Mouse (Mus musculus) hindbrain, embryonic 13.5 days (tissue): ENCODE data around the gene Eid3. TPM values are rescaled to one million over a fixed set of nuclear protein-coding genes. Genes with fewer than 3 reads are reported as not detected.

Experiments
- ATAC-seq: fragments of 200-750 bp; cut with Nextera tagmentation; 2 replicates; pipeline ENCODE4 v1.8.0; 2017; ENCODE audit warnings: moderate TSS enrichment; ENCODE audit not compliant: low FRiP score
- H3K27ac ChIP-seq: fragments of 300-500 bp; sonication (generic); 2 replicates; pipeline ENCODE4 v1.5.1; 2015; ENCODE audit warnings: inconsistent platforms, mild to moderate bottlenecking, moderate library complexity
- H3K27me3 ChIP-seq: fragments of 300-500 bp; sonication (generic); 2 replicates; pipeline ENCODE4 v1.6.1; 2015; ENCODE audit warnings: mild to moderate bottlenecking, inconsistent platforms
- H3K36me3 ChIP-seq: fragments of 300-500 bp; sonication (generic); 2 replicates; pipeline ENCODE4 v1.6.1; 2015; ENCODE audit warnings: mild to moderate bottlenecking, inconsistent platforms
- H3K4me1 ChIP-seq: fragments of 300-500 bp; sonication (generic); replicated peaks from 2 replicates; pipeline ENCODE4 v1.6.1; 2015; ENCODE audit warnings: inconsistent platforms
- H3K4me2 ChIP-seq: fragments of 300-500 bp; sonication (generic); 2 replicates; pipeline ENCODE4 v1.6.1; 2015; ENCODE audit warnings: inconsistent platforms, mild to moderate bottlenecking, moderate library complexity
- H3K4me3 ChIP-seq: fragments of 300-500 bp; sonication (generic); 2 replicates; pipeline ENCODE4 v1.5.1; 2015; ENCODE audit warnings: mild to moderate bottlenecking, inconsistent platforms
- H3K9ac ChIP-seq: fragments of 300-500 bp; sonication (generic); 2 replicates; pipeline ENCODE4 v1.6.1; 2015; ENCODE audit warnings: mild to moderate bottlenecking, inconsistent platforms
- H3K9me3 ChIP-seq: fragments of 300-500 bp; sonication (generic); 2 replicates; pipeline ENCODE4 v1.6.1; 2016; ENCODE audit warnings: inconsistent platforms
- WGBS: fragments of 180-500 bp; shearing (Covaris S2); methylation state at CpG from one replicate; pipeline ENCODE4 v1.1.7; 2015; 5-methylcytosine and 5-hydroxymethylcytosine counted together
- polyA plus RNA-seq: library from polyadenylated mRNA; unstranded; fragments of >200 nt; fragmentation: Nextera tagmentation; extraction: Ambion mirVana; gene quantifications from 2 replicates; pipeline ENCODE4 v1.2.1, GENCODE M21; 2015

Eid3 gene
- polyA plus RNA-seq, 1 experiment from 2014 or later, result 0.68 TPM

DNA sequence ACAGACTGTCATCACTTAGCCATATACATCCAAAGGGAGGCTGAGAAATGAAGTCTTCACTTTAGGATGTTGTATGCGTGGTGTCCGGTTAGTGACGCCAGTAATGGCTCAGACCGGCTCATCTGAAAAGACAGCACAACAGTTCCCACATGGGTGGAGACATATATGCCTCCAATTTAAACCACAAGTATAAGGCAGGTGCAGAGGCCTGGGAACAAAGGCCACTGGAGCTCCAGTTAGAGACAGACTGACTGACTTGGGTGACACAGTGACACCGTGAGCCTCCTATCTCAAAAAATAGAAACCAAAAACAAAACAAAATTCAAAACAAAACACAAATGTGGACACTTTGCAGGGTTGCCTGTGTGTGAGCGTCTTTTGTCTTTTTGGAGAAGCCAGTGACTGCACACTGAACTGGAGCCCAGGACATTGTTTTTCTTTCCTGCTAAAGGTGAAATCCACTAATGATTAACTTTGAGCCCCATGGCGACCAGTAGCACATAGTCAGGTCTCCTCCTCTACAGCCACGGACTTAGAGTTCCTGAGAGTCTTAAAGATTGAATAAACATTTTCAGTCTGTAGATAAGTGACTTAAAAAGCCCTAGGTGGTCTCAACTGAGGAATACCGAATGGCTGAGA is 18.5 kb upstream of the Eid3 start:
- WGBS, result 77% methylated on average over 9 of the region's 9 CpGs
- Histone ChIP-seq H3K9ac (no peak overlapping the region), H3K36me3 (no peaks in the 10 kb centered on the region), H3K4me3 (no peak overlapping the region), H3K27me3 (no peaks in the 10 kb centered on the region), H3K27ac (no peak overlapping the region), H3K9me3 (no peaks in the 10 kb centered on the region), H3K4me1 (no peaks in the 10 kb centered on the region), H3K4me2 (no peak overlapping the region)
- no peak for ATAC-seq

- no peaks in the 10 kb centered on the region for H3K9me3 ChIP-seq
- no peak overlapping the region for H3K9ac ChIP-seq
- no peak overlapping the region for H3K4me2 ChIP-seq
- ATAC-seq, result no peak
- 45% methylated on average over 16 of the region's 16 CpGs for WGBS
- no peaks in the 10 kb centered on the region for H3K36me3 ChIP-seq
- no peaks in the 10 kb centered on the region for H3K4me1 ChIP-seq
- H3K27me3 ChIP-seq, result no peaks in the 10 kb centered on the region
- no peak overlapping the region for H3K4me3 ChIP-seq
- H3K27ac ChIP-seq, result no peak overlapping the region
Measured at GRCm38 (mm10) chr10:82849686-82850353, 16.6 kb upstream of the Eid3 start.

DNA sequence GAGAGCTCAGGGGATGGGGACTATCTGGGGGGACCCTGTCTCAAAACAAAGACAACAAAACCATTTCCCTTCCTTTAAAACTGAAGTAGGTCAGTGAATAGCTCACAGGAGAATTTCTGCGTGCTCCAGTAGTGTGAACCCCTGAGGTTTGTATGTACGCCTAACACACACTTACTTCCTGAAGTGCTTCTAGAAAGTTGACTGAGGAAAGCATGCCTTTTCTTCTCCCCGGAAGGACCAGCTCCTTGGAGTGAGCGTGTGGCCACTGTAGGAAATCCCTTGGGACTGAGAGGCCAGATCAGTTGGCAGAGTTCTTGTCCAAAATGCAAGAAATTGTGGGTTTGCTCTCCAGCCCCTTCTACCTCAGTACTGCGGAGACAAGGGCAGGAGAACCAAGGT is 16.1 kb upstream of the Eid3 start:
- Histone ChIP-seq H3K4me2 (no peak overlapping the region), H3K27me3 (no peaks in the 10 kb centered on the region), H3K9ac (no peak overlapping the region), H3K36me3 (no peaks in the 10 kb centered on the region), H3K4me3 (no peak overlapping the region), H3K9me3 (no peaks in the 10 kb centered on the region), H3K4me1 (no peaks in the 10 kb centered on the region), H3K27ac (no peak overlapping the region)
- WGBS, result 89% methylated on average over 5 of the region's 5 CpGs
- ATAC-seq, result no peak

DNA sequence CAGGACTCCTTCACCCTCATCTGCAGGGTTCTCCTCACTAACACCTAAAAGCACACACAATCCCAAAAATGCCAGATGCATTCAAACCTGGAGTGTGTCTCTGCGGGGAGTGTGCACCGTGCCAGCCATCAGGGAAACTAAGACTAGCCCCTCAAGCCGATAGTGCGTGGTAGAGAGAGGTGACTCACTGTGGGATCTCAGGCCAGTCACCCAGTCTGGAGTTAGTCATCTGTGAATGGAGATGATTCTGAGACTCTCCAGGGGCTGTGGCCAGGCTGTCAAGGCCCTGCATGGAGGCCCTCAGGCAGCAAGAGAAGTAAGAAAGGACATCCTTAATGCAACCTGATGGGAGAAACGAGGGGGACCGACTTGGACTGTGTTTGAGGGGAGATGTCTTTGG is 14.7 kb upstream of the Eid3 start:
- no peak overlapping the region for H3K4me3 ChIP-seq
- no peaks in the 10 kb centered on the region for H3K36me3 ChIP-seq
- H3K4me2 ChIP-seq, result no peak overlapping the region
- no peak for ATAC-seq
- H3K27ac ChIP-seq, result no peak overlapping the region
- H3K9ac ChIP-seq, result no peak overlapping the region
- WGBS, result 91% methylated on average over 6 of the region's 6 CpGs
- H3K27me3 ChIP-seq, result no peaks in the 10 kb centered on the region
- H3K9me3 ChIP-seq, result no peaks in the 10 kb centered on the region
- no peaks in the 10 kb centered on the region for H3K4me1 ChIP-seq

GRCm38 (mm10) chr10:82858032-82858680 is 8.3 kb upstream of the Eid3 start:
- peaks cover 28% of the 10 kb centered on the region for H3K4me1 ChIP-seq
- no peaks in the 10 kb centered on the region for H3K9me3 ChIP-seq
- 0 out of 2 replicates have a peak, but pooled peaks cover 3% of the 10 kb centered on the region for H3K36me3 ChIP-seq
- peak overlapping the region; percentile 77 for H3K4me3 ChIP-seq
- no peak overlapping the region for H3K27ac ChIP-seq
- WGBS, result 62% methylated on average over 10 of the region's 10 CpGs
- ATAC-seq, result no peak
- no peaks in the 10 kb centered on the region for H3K27me3 ChIP-seq
- peak overlapping the region; percentile 96; the same call in 1 of the 2 replicates for H3K9ac ChIP-seq
- H3K4me2 ChIP-seq, result peak overlapping the region; percentile 65

DNA sequence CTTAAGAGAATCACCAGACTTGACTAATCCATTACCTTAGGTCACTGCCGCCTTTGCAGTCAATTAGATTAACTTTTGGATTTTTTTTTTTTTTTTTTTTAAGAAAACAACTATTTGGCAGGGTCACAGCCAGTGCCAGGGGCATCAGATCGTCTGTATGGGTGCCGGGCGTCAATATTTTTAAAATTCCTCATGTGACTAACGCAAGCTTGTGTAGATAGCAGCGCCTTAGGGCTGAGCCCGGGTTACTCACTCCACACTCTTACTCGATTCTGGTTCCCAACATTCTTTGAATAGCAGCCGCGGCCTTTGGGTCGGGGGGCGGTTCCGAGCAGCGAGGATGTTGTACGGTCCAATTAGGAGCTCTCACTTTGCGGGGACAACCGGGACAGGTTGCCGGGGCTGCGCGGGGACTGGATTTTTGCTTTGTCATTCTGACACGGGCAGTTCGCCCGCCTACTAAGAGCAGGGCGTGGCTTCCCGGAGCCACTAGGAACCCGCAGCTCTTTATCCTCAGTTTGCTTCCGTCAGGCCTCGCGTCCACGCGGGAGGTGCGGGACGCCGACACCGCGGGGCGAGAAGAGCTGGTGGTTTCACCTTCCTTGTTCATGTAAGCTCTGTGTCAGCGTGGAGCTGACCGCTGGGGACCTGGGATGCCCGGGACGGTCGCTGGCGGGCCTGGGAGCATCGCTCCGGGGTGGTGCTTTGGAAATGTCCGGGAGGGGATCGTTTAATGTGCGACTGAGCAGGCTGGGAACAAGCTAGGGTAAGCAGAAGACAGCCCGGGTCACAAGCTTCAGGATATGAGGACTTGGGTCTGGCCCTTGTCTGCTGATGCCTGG is 7.5 kb upstream of the Eid3 start:
- peak; percentile 87 for ATAC-seq
- under 1% methylated on average over 49 of the region's 49 CpGs for WGBS
- peak overlapping the region; percentile 96 for H3K27ac ChIP-seq

GRCm38 (mm10) chr10:82859533-82859915 is 6.9 kb upstream of the Eid3 start:
- Histone ChIP-seq H3K27ac (peak overlapping the region; percentile 96), H3K4me1 (peaks cover 37% of the 10 kb centered on the region), H3K9ac (peak overlapping the region; percentile 96), H3K4me3 (peak overlapping the region; percentile 77), H3K9me3 (no peaks in the 10 kb centered on the region), H3K36me3 (peaks cover 11% of the 10 kb centered on the region), H3K4me2 (peak overlapping the region; percentile 65), H3K27me3 (no peaks in the 10 kb centered on the region)
- under 1% methylated on average over 8 of the region's 8 CpGs for WGBS
- ATAC-seq, result peak; percentile 55

More for the DNA sequence above, 7.5 kb upstream of the Eid3 start:
- peak overlapping the region; percentile 65 for H3K4me2 ChIP-seq
- no peaks in the 10 kb centered on the region for H3K9me3 ChIP-seq
- peak overlapping the region; percentile 96 for H3K9ac ChIP-seq
- H3K36me3 ChIP-seq, result peaks cover 5% of the 10 kb centered on the region
- H3K27me3 ChIP-seq, result no peaks in the 10 kb centered on the region
- H3K4me3 ChIP-seq, result peak overlapping the region; percentile 77
- H3K4me1 ChIP-seq, result peaks cover 36% of the 10 kb centered on the region

- H3K4me2 ChIP-seq, result peak overlapping the region; percentile 65
- peaks cover 37% of the 10 kb centered on the region for H3K4me1 ChIP-seq
- H3K27ac ChIP-seq, result peak overlapping the region; percentile 96
- H3K4me3 ChIP-seq, result peak overlapping the region; percentile 77
- H3K9me3 ChIP-seq, result no peaks in the 10 kb centered on the region
- peak overlapping the region; percentile 96 for H3K9ac ChIP-seq
- WGBS, result under 1% methylated on average over 50 of the region's 50 CpGs
- peak; percentile 60 for ATAC-seq
- no peaks in the 10 kb centered on the region for H3K27me3 ChIP-seq
- peaks cover 16% of the 10 kb centered on the region for H3K36me3 ChIP-seq
Measured at GRCm38 (mm10) chr10:82860181-82860928, 6.1 kb upstream of the Eid3 start.

DNA sequence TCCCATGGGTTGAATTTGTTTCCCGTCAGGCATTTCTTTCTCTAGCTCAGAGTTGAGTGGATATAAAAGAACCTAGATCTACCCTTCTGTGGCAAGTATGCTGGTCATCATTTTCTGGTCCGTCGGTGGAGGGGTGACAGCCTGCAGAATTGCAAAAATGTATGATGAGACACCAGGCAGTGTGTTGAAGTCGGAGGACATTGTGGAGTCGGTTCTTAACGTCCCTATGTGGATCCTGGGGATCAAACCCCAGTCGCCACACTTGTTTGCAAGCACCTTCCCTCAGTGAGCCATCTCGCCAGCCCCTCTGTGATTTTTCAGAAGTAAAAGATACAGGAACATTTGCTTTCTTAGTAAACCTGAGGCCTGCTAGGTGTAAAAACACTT is 5.5 kb upstream of the Eid3 start:
- Histone ChIP-seq H3K9me3 (no peaks in the 10 kb centered on the region), H3K36me3 (peaks cover 16% of the 10 kb centered on the region), H3K27ac (peak overlapping the region; percentile 96), H3K4me3 (peak overlapping the region; percentile 77), H3K9ac (peak overlapping the region; percentile 96), H3K4me1 (peaks cover 40% of the 10 kb centered on the region), H3K27me3 (no peaks in the 10 kb centered on the region), H3K4me2 (peak overlapping the region; percentile 65)
- 4% methylated on average over 8 of the region's 8 CpGs for WGBS
- no peak for ATAC-seq

- Histone ChIP-seq H3K36me3 (peaks cover 22% of the 10 kb centered on the region), H3K27me3 (no peaks in the 10 kb centered on the region), H3K4me2 (peak overlapping the region; percentile 65), H3K27ac (peak overlapping the region; percentile 25), H3K9me3 (no peaks in the 10 kb centered on the region), H3K4me3 (0 out of 2 replicates have a peak overlapping the region, but pooled peaks have one; percentile 1), H3K4me1 (peaks cover 55% of the 10 kb centered on the region), H3K9ac (no peak overlapping the region)
- ATAC-seq, result no peak
- 70% methylated on average over 5 of the region's 5 CpGs for WGBS
Measured at GRCm38 (mm10) chr10:82863106-82863680, 3.2 kb upstream of the Eid3 start.

- H3K4me3 ChIP-seq, result no peak overlapping the region
- ATAC-seq, result no peak
- peaks cover 52% of the 10 kb centered on the region for H3K4me1 ChIP-seq
- H3K36me3 ChIP-seq, result peaks cover 22% of the 10 kb centered on the region
- WGBS, result 77% methylated on average over 7 of the region's 7 CpGs
- H3K4me2 ChIP-seq, result no peak overlapping the region
- H3K9ac ChIP-seq, result no peak overlapping the region
- H3K27ac ChIP-seq, result no peak overlapping the region
- no peaks in the 10 kb centered on the region for H3K9me3 ChIP-seq
- no peaks in the 10 kb centered on the region for H3K27me3 ChIP-seq
Measured at GRCm38 (mm10) chr10:82863827-82864226, 2.6 kb upstream of the Eid3 start.
